Mouse (Mus musculus) c-Kit-negative CD71-positive TER-119-positive erythroid progenitor cells, embryonic 14.5 days (primary cell): ENCODE data around the gene Arhgap19.

Source experiments
- DNase-seq: peaks from one replicate; pipeline ENCODE4 v3.0.0-alpha.2; 2013; ENCODE audit warnings: low read depth, low spot score

The Arhgap19 gene

GRCm38 (mm10) chr19:41831718-41832391 lies 30.0 kb upstream of the Arhgap19 start:
- no peak for DNase-seq

- no peak for DNase-seq
Measured at GRCm38 (mm10) chr19:41831101-41831570, 29.3 kb upstream of the Arhgap19 start.

GRCm38 (mm10) chr19:41830106-41831031 lies 28.5 kb upstream of the Arhgap19 start:
- no peak for DNase-seq

- DNase-seq = peak; percentile 78
Measured at GRCm38 (mm10) chr19:41829381-41830105, 27.7 kb upstream of the Arhgap19 start, which contains the start of gene Frat1. Gene Frat1 (plus strand): TSS chr19:41829970.

- no peak for DNase-seq
Measured at GRCm38 (mm10) chr19:41828941-41829340, 27.1 kb upstream of the Arhgap19 start.

- DNase-seq = no peak
Measured at GRCm38 (mm10) chr19:41826529-41826928, 24.7 kb upstream of the Arhgap19 start.

- DNase-seq = no peak
Measured at GRCm38 (mm10) chr19:41824950-41825349, 23.1 kb upstream of the Arhgap19 start.

- DNase-seq = no peak
Measured at GRCm38 (mm10) chr19:41822589-41822988, 20.7 kb upstream of the Arhgap19 start.

- DNase-seq = no peak
Measured at GRCm38 (mm10) chr19:41821436-41821835, 19.6 kb upstream of the Arhgap19 start.

GRCm38 (mm10) chr19:41818749-41819148 lies 16.9 kb upstream of the Arhgap19 start:
- no peak for DNase-seq

- no peak for DNase-seq
Measured at GRCm38 (mm10) chr19:41817325-41817724, 15.5 kb upstream of the Arhgap19 start.

- no peak for DNase-seq
Measured at GRCm38 (mm10) chr19:41816915-41817314, 15.1 kb upstream of the Arhgap19 start.

GRCm38 (mm10) chr19:41816410-41816809 lies 14.6 kb upstream of the Arhgap19 start:
- DNase-seq = no peak

GRCm38 (mm10) chr19:41813374-41813773 lies 11.5 kb upstream of the Arhgap19 start:
- no peak for DNase-seq

- no peak for DNase-seq
Measured at GRCm38 (mm10) chr19:41812525-41812924, 10.7 kb upstream of the Arhgap19 start.

GRCm38 (mm10) chr19:41810074-41810473 lies 8.2 kb upstream of the Arhgap19 start:
- DNase-seq = no peak

- no peak for DNase-seq
Measured at GRCm38 (mm10) chr19:41808104-41808634, 6.3 kb upstream of the Arhgap19 start.

- DNase-seq = no peak
Measured at GRCm38 (mm10) chr19:41807497-41807896, 5.7 kb upstream of the Arhgap19 start.

GRCm38 (mm10) chr19:41805831-41806230 lies 4.0 kb upstream of the Arhgap19 start:
- no peak for DNase-seq

GRCm38 (mm10) chr19:41803322-41803721 lies 1.5 kb upstream of the Arhgap19 start:
- no peak for DNase-seq

- no peak for DNase-seq
Measured at GRCm38 (mm10) chr19:41800986-41801741, 683 bp downstream of the Arhgap19 start.
